Mouse (Mus musculus): ENCODE results near the gene Fxyd2. TPM values are rescaled to one million over a fixed set of nuclear protein-coding genes. Genes with fewer than 3 reads are reported as not detected.

Gene Fxyd2
- polyA plus RNA-seq, 1 experiment: 10.6 TPM

- 79% methylated on average over 5 of the region's 5 CpGs for WGBS
- TF ChIP-seq CTCF (IDR thresholded peaks at IDR 0.05; ENCODE audit: control insufficient read depth, insufficient read depth, low read length) (no peak), POLR2A (IDR thresholded peaks at IDR 0.05; ENCODE audit: borderline replicate concordance, control insufficient read depth, low read depth, low read length) (no peak)
- no peak overlapping the region for H3K4me3 ChIP-seq (replicated peaks; ENCODE audit: control insufficient read depth, low read depth, low read length)
These were observed 17.1 kb upstream of the Fxyd2 start for GRCm38 (mm10) chr9:45382336-45382735.

GRCm38 (mm10) chr9:45382834-45383233 lies 16.6 kb upstream of the Fxyd2 start:
- no peak overlapping the region for H3K27ac ChIP-seq (ENCODE audit: control insufficient read depth, insufficient read depth, low read depth, low read length, poor library complexity)
- H3K4me3 ChIP-seq (replicated peaks; ENCODE audit: control insufficient read depth, low read depth, low read length): no peak overlapping the region
- WGBS: 82% methylated on average over 5 of the region's 5 CpGs
- H3K4me1 ChIP-seq (ENCODE audit: control insufficient read depth, insufficient read depth, low read length): no peaks in the 10 kb centered on the region; the same call in none of the 2 replicates
- TF ChIP-seq POLR2A (IDR thresholded peaks at IDR 0.05; ENCODE audit: borderline replicate concordance, control insufficient read depth, low read depth, low read length) (no peak), CTCF (IDR thresholded peaks at IDR 0.05; ENCODE audit: control insufficient read depth, insufficient read depth, low read length) (no peak)

More at GRCm38 (mm10) chr9:45382336-45382735, 17.1 kb upstream of the Fxyd2 start:
- no peaks in the 10 kb centered on the region; the same call in none of the 2 replicates for H3K4me1 ChIP-seq (ENCODE audit: control insufficient read depth, insufficient read depth, low read length)
- H3K27ac ChIP-seq (ENCODE audit: control insufficient read depth, insufficient read depth, low read depth, low read length, poor library complexity): no peak overlapping the region

GRCm38 (mm10) chr9:45383883-45384282 lies 15.6 kb upstream of the Fxyd2 start:
- TF ChIP-seq POLR2A (IDR thresholded peaks at IDR 0.05; ENCODE audit: borderline replicate concordance, control insufficient read depth, low read depth, low read length): no peak
- TF ChIP-seq CTCF (IDR thresholded peaks at IDR 0.05; ENCODE audit: control insufficient read depth, insufficient read depth, low read length): no peak
- Histone ChIP-seq H3K4me3 (replicated peaks; ENCODE audit: control insufficient read depth, low read depth, low read length) (no peak overlapping the region), H3K4me1 (ENCODE audit: control insufficient read depth, insufficient read depth, low read length) (no peaks in the 10 kb centered on the region; the same call in none of the 2 replicates), H3K27ac (ENCODE audit: control insufficient read depth, insufficient read depth, low read depth, low read length, poor library complexity) (no peak overlapping the region)
- 82% methylated on average over 6 of the region's 6 CpGs for WGBS

- Histone ChIP-seq H3K4me3 (replicated peaks; ENCODE audit: control insufficient read depth, low read depth, low read length) (no peak overlapping the region), H3K27ac (ENCODE audit: control insufficient read depth, insufficient read depth, low read depth, low read length, poor library complexity) (no peak overlapping the region), H3K4me1 (ENCODE audit: control insufficient read depth, insufficient read depth, low read length) (no peaks in the 10 kb centered on the region; the same call in none of the 2 replicates)
- TF ChIP-seq CTCF (IDR thresholded peaks at IDR 0.05; ENCODE audit: control insufficient read depth, insufficient read depth, low read length) (no peak), POLR2A (IDR thresholded peaks at IDR 0.05; ENCODE audit: borderline replicate concordance, control insufficient read depth, low read depth, low read length) (no peak)
- 12% methylated on average over 5 of the region's 5 CpGs for WGBS
These were observed 12.8 kb upstream of the Fxyd2 start for GRCm38 (mm10) chr9:45386698-45387097.

- 46% methylated on average over 12 of the region's 12 CpGs for WGBS
- H3K4me1 ChIP-seq (ENCODE audit: control insufficient read depth, insufficient read depth, low read length): no peaks in the 10 kb centered on the region; the same call in none of the 2 replicates
- no peak overlapping the region for H3K4me3 ChIP-seq (replicated peaks; ENCODE audit: control insufficient read depth, low read depth, low read length)
- no peak for TF ChIP-seq POLR2A (IDR thresholded peaks at IDR 0.05; ENCODE audit: borderline replicate concordance, control insufficient read depth, low read depth, low read length)
- TF ChIP-seq CTCF (IDR thresholded peaks at IDR 0.05; ENCODE audit: control insufficient read depth, insufficient read depth, low read length): peak; percentile 98
- no peak overlapping the region for H3K27ac ChIP-seq (ENCODE audit: control insufficient read depth, insufficient read depth, low read depth, low read length, poor library complexity)
These were observed 11.0 kb upstream of the Fxyd2 start for GRCm38 (mm10) chr9:45388385-45388994.

GRCm38 (mm10) chr9:45389596-45389995 lies 9.9 kb upstream of the Fxyd2 start:
- 80% methylated on average over 8 of the region's 8 CpGs for WGBS
- TF ChIP-seq CTCF (IDR thresholded peaks at IDR 0.05; ENCODE audit: control insufficient read depth, insufficient read depth, low read length) (no peak), POLR2A (IDR thresholded peaks at IDR 0.05; ENCODE audit: borderline replicate concordance, control insufficient read depth, low read depth, low read length) (no peak)
- no peak overlapping the region for H3K27ac ChIP-seq (ENCODE audit: control insufficient read depth, insufficient read depth, low read depth, low read length, poor library complexity)
- H3K4me3 ChIP-seq (replicated peaks; ENCODE audit: control insufficient read depth, low read depth, low read length): no peak overlapping the region
- H3K4me1 ChIP-seq (ENCODE audit: control insufficient read depth, insufficient read depth, low read length): no peaks in the 10 kb centered on the region; the same call in 1 of the 2 replicates

GRCm38 (mm10) chr9:45391299-45391698 lies 8.2 kb upstream of the Fxyd2 start:
- no peaks in the 10 kb centered on the region; the same call in 1 of the 2 replicates for H3K4me1 ChIP-seq (ENCODE audit: control insufficient read depth, insufficient read depth, low read length)
- H3K27ac ChIP-seq (ENCODE audit: control insufficient read depth, insufficient read depth, low read depth, low read length, poor library complexity): no peak overlapping the region
- TF ChIP-seq CTCF (IDR thresholded peaks at IDR 0.05; ENCODE audit: control insufficient read depth, insufficient read depth, low read length) (no peak), POLR2A (IDR thresholded peaks at IDR 0.05; ENCODE audit: borderline replicate concordance, control insufficient read depth, low read depth, low read length) (no peak)
- 76% methylated on average over 7 of the region's 7 CpGs for WGBS
- no peak overlapping the region for H3K4me3 ChIP-seq (replicated peaks; ENCODE audit: control insufficient read depth, low read depth, low read length)

GRCm38 (mm10) chr9:45395218-45395617 lies 4.3 kb upstream of the Fxyd2 start:
- Histone ChIP-seq H3K4me3 (replicated peaks; ENCODE audit: control insufficient read depth, low read depth, low read length) (no peak overlapping the region), H3K4me1 (ENCODE audit: control insufficient read depth, insufficient read depth, low read length) (no peaks in the 10 kb centered on the region), H3K27ac (ENCODE audit: control insufficient read depth, insufficient read depth, low read depth, low read length, poor library complexity) (no peak overlapping the region)
- no peak for TF ChIP-seq CTCF (IDR thresholded peaks at IDR 0.05; ENCODE audit: control insufficient read depth, insufficient read depth, low read length)
- TF ChIP-seq POLR2A (IDR thresholded peaks at IDR 0.05; ENCODE audit: borderline replicate concordance, control insufficient read depth, low read depth, low read length): no peak
- WGBS: 70% methylated on average over 6 of the region's 6 CpGs

All from bone marrow, adult 2 months (tissue).